Mouse (Mus musculus) MEL (cell line): ENCODE measurements around the gene Dhdh. TPM values are rescaled to one million over a fixed set of nuclear protein-coding genes. Genes with fewer than 3 reads are reported as not detected.
A peak's percentile ranks its signal among the peaks of the same experiment; 100 is the strongest.

Experiments used
- DNase-seq: peaks from one replicate; pipeline ENCODE4 v3.0.0; 2011; ENCODE audit warnings: low read depth, low spot score
- H3K27ac ChIP-seq: 2 replicates; pipeline ENCODE4 v1.5.1; 2012; ENCODE audit warnings: low read depth, mild to moderate bottlenecking, control low read depth, low read length, moderate library complexity; ENCODE audit not compliant: control insufficient read depth
- H3K27me3 ChIP-seq, 2 experiments: fragments of 150-350 bp in 1 of 2; sonication (generic) in 1 of 2; 2 replicates each; pipeline ENCODE4 v1.6.1; 2012; ENCODE audit warnings: low read length in 2 of 2, mild to moderate bottlenecking in 2 of 2, improper control_type of control experiment in 1 of 2, moderate library complexity in 1 of 2; ENCODE audit not compliant: insufficient read depth in 2 of 2, control insufficient read depth in 1 of 2
- H3K36me3 ChIP-seq, 2 experiments: 2 replicates each; pipeline ENCODE4 v1.6.1; 2012 to 2014; ENCODE audit warnings: low read length in 2 of 2, improper control_type of control experiment in 1 of 2, inconsistent platforms in 1 of 2, mild to moderate bottlenecking in 1 of 2; ENCODE audit not compliant: insufficient read depth in 2 of 2, control insufficient read depth in 1 of 2
- H3K4me1 ChIP-seq, 2 experiments: fragments of 150-350 bp in 1 of 2; sonication (generic) in 1 of 2; 2 replicates each; pipeline ENCODE4 v1.6.1; 2012; ENCODE audit warnings: low read length in 2 of 2, improper control_type of control experiment in 1 of 2, mild to moderate bottlenecking in 1 of 2; ENCODE audit not compliant: insufficient read depth in 2 of 2, control insufficient read depth in 1 of 2
- H3K4me3 ChIP-seq, 2 experiments: fragments of 150-350 bp in 1 of 2; sonication (generic) in 1 of 2; 2 replicates each; pipeline ENCODE4 v1.5.1; 2012; ENCODE audit warnings: low read depth in 2 of 2, low read length in 2 of 2, mild to moderate bottlenecking in 2 of 2, moderate library complexity in 2 of 2, control low read depth in 1 of 2, improper control_type of control experiment in 1 of 2; ENCODE audit not compliant: control insufficient read depth in 1 of 2, insufficient read depth in 1 of 2
- H3K79me2 ChIP-seq: 2 replicates; pipeline ENCODE4 v1.6.1; 2012; ENCODE audit warnings: mild to moderate bottlenecking, low read length, moderate library complexity; ENCODE audit not compliant: control insufficient read depth, poor library complexity, insufficient read depth
- H3K9ac ChIP-seq: 2 replicates; pipeline ENCODE4 v1.6.1; 2012; ENCODE audit warnings: low read depth, mild to moderate bottlenecking, control low read depth, low read length, moderate library complexity; ENCODE audit not compliant: control insufficient read depth, poor library complexity, severe bottlenecking
- H3K9me3 ChIP-seq: fragments of 150-350 bp; sonication (generic); replicated peaks from 2 replicates; pipeline ENCODE4 v1.6.1; 2012; ENCODE audit warnings: mild to moderate bottlenecking, low read length, improper control_type of control experiment, moderate library complexity; ENCODE audit not compliant: insufficient read depth
- BHLHE40 ChIP-seq: IDR thresholded peaks from 2 replicates; pipeline ENCODE4 v1.6.1; 2012; ENCODE audit warnings: low read depth, mild to moderate bottlenecking, inconsistent platforms, low read length, improper control_type of control experiment, borderline replicate concordance
- CHD1 ChIP-seq: IDR thresholded peaks from 2 replicates; pipeline ENCODE4 v1.6.1; 2012; ENCODE audit warnings: low read depth, mild to moderate bottlenecking, inconsistent platforms, low read length, improper control_type of control experiment
- CHD2 ChIP-seq: IDR thresholded peaks from 2 replicates; pipeline ENCODE4 v1.6.1; 2011; ENCODE audit warnings: low read length, improper control_type of control experiment
- CTCF ChIP-seq, 3 experiments: IDR thresholded peaks in 2 of 3; conservative IDR thresholded peaks in 1 of 3; 2 replicates each; pipeline ENCODE4 v1.5.1; 2011 to 2012; ENCODE audit warnings: low read length in 3 of 3, low read depth in 2 of 3, mild to moderate bottlenecking in 2 of 3, improper control_type of control experiment in 1 of 3, inconsistent platforms in 1 of 3, mixed read lengths in 1 of 3, moderate library complexity in 1 of 3; ENCODE audit not compliant: control insufficient read depth in 1 of 3, insufficient read depth in 1 of 3, poor library complexity in 1 of 3, severe bottlenecking in 1 of 3
- ELF1 ChIP-seq: IDR thresholded peaks from 2 replicates; pipeline ENCODE4 v1.6.1; 2014; ENCODE audit warnings: low read depth, mild to moderate bottlenecking, inconsistent platforms, low read length, improper control_type of control experiment, moderate library complexity
- ETS1 ChIP-seq: IDR thresholded peaks from 2 replicates; pipeline ENCODE4 v1.6.1; 2012; ENCODE audit warnings: low read depth, mild to moderate bottlenecking, inconsistent platforms, low read length, improper control_type of control experiment, moderate library complexity
- GABPA ChIP-seq: IDR thresholded peaks from 2 replicates; pipeline ENCODE4 v1.6.1; 2012; ENCODE audit warnings: low read depth, mild to moderate bottlenecking, inconsistent platforms, low read length, improper control_type of control experiment, moderate library complexity
- HCFC1 ChIP-seq: IDR thresholded peaks from 2 replicates; pipeline ENCODE4 v1.6.1; 2012; ENCODE audit warnings: low read depth, mild to moderate bottlenecking, inconsistent platforms, low read length, improper control_type of control experiment, moderate library complexity
- KAT2A ChIP-seq: conservative IDR thresholded peaks from 2 replicates; pipeline ENCODE4 v1.6.1; 2012; ENCODE audit warnings: low read depth, low read length, improper control_type of control experiment, inconsistent platforms
- MAFK ChIP-seq: IDR thresholded peaks from 2 replicates; pipeline ENCODE4 v1.6.1; 2011; ENCODE audit warnings: low read depth, mild to moderate bottlenecking, low read length, improper control_type of control experiment, borderline replicate concordance
- MAZ ChIP-seq: IDR thresholded peaks from 2 replicates; pipeline ENCODE4 v1.6.1; 2012; ENCODE audit warnings: low read depth, mild to moderate bottlenecking, inconsistent platforms, low read length, improper control_type of control experiment
- MEF2A ChIP-seq: IDR thresholded peaks from 2 replicates; pipeline ENCODE4 v1.6.1; 2014; ENCODE audit warnings: low read depth, mild to moderate bottlenecking, inconsistent platforms, low read length, improper control_type of control experiment; ENCODE audit not compliant: poor library complexity, insufficient replicate concordance, severe bottlenecking; ENCODE audit errors: extremely low read depth
- MXI1 ChIP-seq: IDR thresholded peaks from 2 replicates; pipeline ENCODE4 v1.6.1; 2011; ENCODE audit warnings: mild to moderate bottlenecking, low read depth, low read length, improper control_type of control experiment
- MYB ChIP-seq: IDR thresholded peaks from 2 replicates; pipeline ENCODE4 v1.6.1; 2011; ENCODE audit warnings: mild to moderate bottlenecking, low read depth, low read length, improper control_type of control experiment
- NELFE ChIP-seq: IDR thresholded peaks from 2 replicates; pipeline ENCODE4 v1.6.1; 2011; ENCODE audit warnings: low read depth, low read length, improper control_type of control experiment
- NRF1 ChIP-seq: IDR thresholded peaks from 2 replicates; pipeline ENCODE4 v1.6.1; 2014; ENCODE audit warnings: low read depth, mild to moderate bottlenecking, inconsistent platforms, low read length, improper control_type of control experiment, moderate library complexity; ENCODE audit not compliant: poor library complexity, insufficient read depth, severe bottlenecking
- POLR2A ChIP-seq, 2 experiments: IDR thresholded peaks; 2 replicates each; pipeline ENCODE4 v1.6.1; 2011 to 2012; ENCODE audit warnings: low read length in 2 of 2, mild to moderate bottlenecking in 2 of 2, control low read depth in 1 of 2, improper control_type of control experiment in 1 of 2, low read depth in 1 of 2, moderate library complexity in 1 of 2; ENCODE audit not compliant: control insufficient read depth in 1 of 2, insufficient read depth in 1 of 2, poor library complexity in 1 of 2
- RAD21 ChIP-seq: IDR thresholded peaks from 2 replicates; pipeline ENCODE4 v1.6.1; 2011; ENCODE audit warnings: mild to moderate bottlenecking, low read depth, low read length, improper control_type of control experiment
- RCOR1 ChIP-seq: IDR thresholded peaks from 2 replicates; pipeline ENCODE4 v1.6.1; 2012; ENCODE audit warnings: low read depth, mild to moderate bottlenecking, inconsistent platforms, low read length, improper control_type of control experiment
- SIN3A ChIP-seq: IDR thresholded peaks from 2 replicates; pipeline ENCODE4 v1.6.1; 2012; ENCODE audit warnings: low read length, improper control_type of control experiment, inconsistent platforms
- SMC3 ChIP-seq: IDR thresholded peaks from 2 replicates; pipeline ENCODE4 v1.6.1; 2011; ENCODE audit warnings: low read depth, low read length, improper control_type of control experiment
- TAL1 ChIP-seq: IDR thresholded peaks from 2 replicates; pipeline ENCODE4 v1.6.1; 2012; ENCODE audit warnings: mild to moderate bottlenecking, inconsistent platforms, low read length, moderate library complexity, mixed read lengths
- TBP ChIP-seq: IDR thresholded peaks from 2 replicates; pipeline ENCODE4 v1.8.0; 2011; ENCODE audit warnings: low read depth, low read length, improper control_type of control experiment
- TCF12 ChIP-seq: IDR thresholded peaks from 2 replicates; pipeline ENCODE4 v1.6.1; 2014; ENCODE audit warnings: low read depth, mild to moderate bottlenecking, inconsistent platforms, low read length, improper control_type of control experiment, moderate library complexity
- USF1 ChIP-seq: IDR thresholded peaks from 2 replicates; pipeline ENCODE4 v1.6.1; 2014; ENCODE audit warnings: low read depth, mild to moderate bottlenecking, inconsistent platforms, low read length, improper control_type of control experiment, moderate library complexity
- ZC3H11A ChIP-seq: IDR thresholded peaks from 2 replicates; pipeline ENCODE4 v1.6.1; 2012; ENCODE audit warnings: low read depth, mild to moderate bottlenecking, inconsistent platforms, low read length, improper control_type of control experiment
- ZKSCAN1 ChIP-seq: IDR thresholded peaks from 2 replicates; pipeline ENCODE4 v1.6.1; 2012; ENCODE audit warnings: low read depth, mild to moderate bottlenecking, inconsistent platforms, low read length, improper control_type of control experiment, moderate library complexity
- ZMIZ1 ChIP-seq: IDR thresholded peaks from 2 replicates; pipeline ENCODE4 v1.6.1; 2012; ENCODE audit warnings: low read depth, mild to moderate bottlenecking, inconsistent platforms, low read length, improper control_type of control experiment, moderate library complexity
- polyA plus RNA-seq, 2 experiments: library from polyadenylated mRNA; stranded (reverse) in 1 of 2; unstranded in 1 of 2; fragments of >175 nt in 1 of 2; fragments of >200 nt in 1 of 2; gene quantifications; 2 replicates each; pipeline versions ENCODE4 v1.2.1 to v1.2.4; 2012; ENCODE audit warnings: low replicate concordance in 2 of 2, low read depth in 1 of 2; ENCODE audit not compliant: insufficient read length in 2 of 2, insufficient read depth in 1 of 2, missing spikeins in 1 of 2
- total RNA-seq: library from RNA; depleted of rRNA; stranded (reverse); fragments of 300-350 nt; gene quantifications from 2 replicates; pipeline ENCODE4 v1.2.3, GENCODE M21; 2012

Dhdh gene
- total and polyA plus RNA-seq, 3 experiments: 0.08 to 1.6 TPM; not detected in 1

DNA sequence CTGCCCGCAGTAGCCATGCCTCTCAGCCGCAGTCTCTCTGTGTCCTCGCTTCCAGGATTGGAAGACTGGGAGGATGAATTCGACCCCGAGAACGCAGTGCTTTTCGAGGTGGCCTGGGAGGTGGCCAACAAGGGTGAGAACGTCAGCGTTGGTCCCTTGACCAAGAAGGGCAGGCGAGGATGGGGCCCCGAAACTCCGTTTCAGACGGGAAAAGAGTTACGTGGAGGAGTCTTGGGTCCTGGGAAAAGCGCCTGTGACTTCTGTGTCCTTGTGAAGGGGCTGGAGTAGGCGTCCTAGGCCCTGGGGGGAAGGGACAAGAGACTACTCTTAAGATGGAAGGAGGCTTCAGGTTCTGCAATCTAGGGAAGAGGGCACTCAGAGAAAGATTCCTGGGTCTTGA is 53.6 kb downstream of the Dhdh start:
- Histone ChIP-seq H3K27ac (peak overlapping the region; percentile 47), H3K27me3 (no peaks in the 10 kb centered on the region), H3K9ac (peak overlapping the region; percentile 86), H3K79me2 (peaks cover 47% of the 10 kb centered on the region), H3K4me1 (peaks cover 0 to 9% of the 10 kb centered on the region in 2 experiments; a peak in 3 of 4 replicates), H3K9me3 (no peaks in the 10 kb centered on the region), H3K36me3 (peaks cover 6 to 8% of the 10 kb centered on the region in 2 experiments; a peak in 3 of 4 replicates), H3K4me3 (peak overlapping the region; percentile 79 to 90)
- TF ChIP-seq NELFE: no peak
- no peak for TF ChIP-seq SMC3
- TF ChIP-seq SIN3A: no peak
- TF ChIP-seq CHD1: 0 out of 2 replicates have a peak, but pooled peaks have one; percentile 41
- no peak for TF ChIP-seq MAZ
- TF ChIP-seq GABPA: no peak
- no peak for TF ChIP-seq RAD21
- peak; percentile 62 for DNase-seq

- peak; percentile 100 for DNase-seq
- Histone ChIP-seq H3K27ac (peak within 1 kb of the TSS; percentile 90), H3K36me3 (peaks cover 8% of the 10 kb centered on the region in 2 experiments; a peak in 3 of 4 replicates), H3K79me2 (peaks cover 50% of the 10 kb centered on the region), H3K9ac (peak within 1 kb of the TSS; percentile 97), H3K4me3 (peak within 1 kb of the TSS; percentile 90 to 97), H3K4me1 (peaks cover 0 to 9% of the 10 kb centered on the region in 2 experiments; a peak in 3 of 4 replicates), H3K27me3 (no peaks in the 10 kb centered on the region), H3K9me3 (no peaks in the 10 kb centered on the region)
- peak; percentile 92 for TF ChIP-seq HCFC1
- peak; percentile 76 for TF ChIP-seq ZMIZ1
- TF ChIP-seq MXI1: peak; percentile 96
- 0 out of 2 replicates have a peak, but pooled peaks have one; percentile 9 for TF ChIP-seq ZC3H11A
- 0 out of 2 replicates have a peak, but pooled peaks have one; percentile 33 for TF ChIP-seq USF1
- peak; percentile 62 for TF ChIP-seq TCF12
- peak; percentile 42 for TF ChIP-seq ELF1
- TF ChIP-seq MAFK: no peak
- peak; percentile 98 for TF ChIP-seq SIN3A
- TF ChIP-seq CHD1: no peak; the same call in 1 of the 2 replicates
- TF ChIP-seq ZKSCAN1: no peak
- no peak for TF ChIP-seq TAL1
- TF ChIP-seq MEF2A: no peak
- peak; percentile 4 for TF ChIP-seq RAD21
- TF ChIP-seq NELFE: peak; percentile 92
- peak; percentile 51 for TF ChIP-seq SMC3
- peak; percentile 53; the same call in 1 of the 2 replicates for TF ChIP-seq NRF1
- peak; percentile 82 for TF ChIP-seq MAZ
- peak; percentile 91 for TF ChIP-seq MYB
- TF ChIP-seq ETS1: peak; percentile 43; the same call in 1 of the 2 replicates
- peak; percentile 75 to 97 (median 93) for TF ChIP-seq CTCF (IDR thresholded peaks at IDR 0.05 in 2 of 3, conservative IDR thresholded peaks at IDR 0.05 in 1 of 3; ENCODE audit: control insufficient read depth in 1 of 3, insufficient read depth in 1 of 3, low read depth in 2 of 3, low read length in 3 of 3, poor library complexity in 1 of 3, severe bottlenecking in 1 of 3)
- TF ChIP-seq RCOR1: no peak
- peak; percentile 64 for TF ChIP-seq KAT2A
- peak; percentile 25; the same call in 1 of the 2 replicates for TF ChIP-seq BHLHE40
- peak; percentile 87 for TF ChIP-seq CHD2
- peak; percentile 62 to 79; a peak in 3 of 4 replicates for TF ChIP-seq POLR2A (IDR thresholded peaks at IDR 0.05; ENCODE audit: control insufficient read depth in 1 of 2, insufficient read depth in 1 of 2, low read depth in 1 of 2, low read length in 2 of 2, poor library complexity in 1 of 2)
- TF ChIP-seq TBP: peak; percentile 86
Observed at GRCm38 (mm10) chr7:45434203-45435015, 54.2 kb downstream of the Dhdh start, which contains the start of gene Gys1. Gene Gys1 (plus strand): TSS chr7:45434844.
